Mouse (Mus musculus) hindbrain, postnatal 0 days (tissue): ENCODE measurements at regions not wholly inside any gene's neighbourhood (a gene's known extent, or its start where the extent isn't known, plus 50 kb on each side); places are given as distances from the start of the nearest gene placed in this dataset.
A peak's percentile ranks its signal among the peaks of the same experiment; 100 is the strongest.

ENCODE experiments used
- ATAC-seq: fragments of 200-750 bp; cut with Nextera tagmentation; 2 replicates; pipeline ENCODE4 v1.8.0; 2017; ENCODE audit warnings: mild to moderate bottlenecking, moderate TSS enrichment, moderate library complexity
- DNase-seq: peaks from one replicate; pipeline ENCODE4 v3.0.0-alpha.2; 2015; ENCODE audit warnings: low spot score
- H3K27ac ChIP-seq: fragments of 300-500 bp; sonication (generic); 2 replicates; pipeline ENCODE4 v1.5.1; 2014; ENCODE audit warnings: mild to moderate bottlenecking
- H3K27me3 ChIP-seq: fragments of 300-500 bp; sonication (generic); 2 replicates; pipeline ENCODE4 v1.6.1; 2014; ENCODE audit warnings: low read length, mixed read lengths; ENCODE audit not compliant: insufficient read depth
- H3K36me3 ChIP-seq: fragments of 300-500 bp; sonication (generic); 2 replicates; pipeline ENCODE4 v1.6.1; 2014; ENCODE audit warnings: low read length, mixed read lengths; ENCODE audit not compliant: insufficient read depth
- H3K4me1 ChIP-seq: fragments of 300-500 bp; sonication (generic); 2 replicates; pipeline ENCODE4 v1.6.1; 2014; ENCODE audit warnings: antibody characterized with exemption, low read length, mixed read lengths; ENCODE audit not compliant: insufficient read depth
- H3K4me2 ChIP-seq: fragments of 300-500 bp; sonication (generic); 2 replicates; pipeline ENCODE4 v1.6.1; 2014; ENCODE audit warnings: low read depth, mild to moderate bottlenecking, low read length, moderate library complexity, mixed read lengths
- H3K4me3 ChIP-seq: fragments of 300-500 bp; sonication (generic); 2 replicates; pipeline ENCODE4 v1.5.1; 2014; ENCODE audit warnings: low read length
- H3K9ac ChIP-seq: fragments of 300-500 bp; sonication (generic); replicated peaks from 2 replicates; pipeline ENCODE4 v1.6.1; 2014; ENCODE audit warnings: mild to moderate bottlenecking, low read length, moderate library complexity, mixed read lengths
- H3K9me3 ChIP-seq: fragments of 300-500 bp; sonication (generic); 2 replicates; pipeline ENCODE4 v1.6.1; 2016; ENCODE audit warnings: low read length, mixed read lengths
- CTCF ChIP-seq: IDR thresholded peaks from 2 replicates; pipeline ENCODE4 v1.5.1; 2016; ENCODE audit warnings: antibody characterized with exemption, control low read depth, low read depth
- WGBS: fragments of 180-500 bp; shearing (Covaris S2); extraction: QIAGEN DNeasy Blood & Tissue Kit; methylation state at CpG from one replicate; pipeline ENCODE4 v1.1.7; 2014; 5-methylcytosine and 5-hydroxymethylcytosine counted together

- WGBS = 78% methylated on average over 9 of the region's 9 CpGs
Observed at GRCm38 (mm10) chr13:111992075-111992847, 183.5 kb upstream of the Map3k1 start.

GRCm38 (mm10) chr13:111994862-111995490 lies 186.2 kb upstream of the Map3k1 start:
- ATAC-seq (no peak), DNase-seq (no peak)
- H3K4me3 ChIP-seq = no peak overlapping the region
- H3K27me3 ChIP-seq = no peaks in the 10 kb centered on the region
- WGBS = 85% methylated on average over 5 of the region's 5 CpGs
- no peak overlapping the region for H3K9ac ChIP-seq
- peaks cover 13% of the 10 kb centered on the region for H3K4me1 ChIP-seq
- H3K4me2 ChIP-seq = no peak overlapping the region
- H3K27ac ChIP-seq = no peak overlapping the region
- H3K9me3 ChIP-seq = no peaks in the 10 kb centered on the region
- TF ChIP-seq CTCF = no peak
- no peaks in the 10 kb centered on the region for H3K36me3 ChIP-seq

More at GRCm38 (mm10) chr13:111992075-111992847, 183.5 kb upstream of the Map3k1 start:
- ATAC-seq (no peak), DNase-seq (no peak)
- Histone ChIP-seq H3K9ac (no peak overlapping the region), H3K4me2 (no peak overlapping the region), H3K4me3 (no peak overlapping the region), H3K27me3 (no peaks in the 10 kb centered on the region), H3K27ac (no peak overlapping the region), H3K9me3 (no peaks in the 10 kb centered on the region), H3K36me3 (no peaks in the 10 kb centered on the region), H3K4me1 (peaks cover 8% of the 10 kb centered on the region; the same call in 1 of the 2 replicates)
- TF ChIP-seq CTCF = no peak

DNA sequence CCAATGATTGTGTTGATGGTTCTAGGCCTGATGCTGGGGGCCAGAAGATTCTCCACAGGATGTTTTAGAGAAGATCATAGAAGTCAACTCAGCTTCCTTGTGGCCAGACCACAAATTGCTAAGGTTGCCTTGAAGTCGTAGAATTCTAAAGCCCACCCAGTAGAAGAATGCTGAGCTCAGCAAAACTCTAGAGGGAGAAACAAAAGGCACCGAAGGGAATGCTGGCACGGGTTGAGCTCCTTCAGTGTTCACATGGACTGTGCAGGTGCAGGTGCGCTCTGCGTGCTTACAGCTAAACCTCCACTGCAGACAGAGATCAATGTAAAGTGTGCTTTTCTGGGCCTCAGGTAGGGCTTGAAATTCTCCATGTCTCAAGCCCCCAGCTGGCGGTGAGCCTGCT lies 186.9 kb upstream of the Map3k1 start:
- H3K9me3 ChIP-seq = no peaks in the 10 kb centered on the region
- H3K9ac ChIP-seq = no peak overlapping the region
- ATAC-seq (no peak), DNase-seq (no peak)
- H3K4me2 ChIP-seq = no peak overlapping the region
- H3K27me3 ChIP-seq = no peaks in the 10 kb centered on the region
- TF ChIP-seq CTCF = no peak
- no peak overlapping the region for H3K4me3 ChIP-seq
- 67% methylated on average over 6 of the region's 6 CpGs for WGBS
- no peak overlapping the region for H3K27ac ChIP-seq
- H3K4me1 ChIP-seq = peaks cover 13% of the 10 kb centered on the region
- H3K36me3 ChIP-seq = no peaks in the 10 kb centered on the region

DNA sequence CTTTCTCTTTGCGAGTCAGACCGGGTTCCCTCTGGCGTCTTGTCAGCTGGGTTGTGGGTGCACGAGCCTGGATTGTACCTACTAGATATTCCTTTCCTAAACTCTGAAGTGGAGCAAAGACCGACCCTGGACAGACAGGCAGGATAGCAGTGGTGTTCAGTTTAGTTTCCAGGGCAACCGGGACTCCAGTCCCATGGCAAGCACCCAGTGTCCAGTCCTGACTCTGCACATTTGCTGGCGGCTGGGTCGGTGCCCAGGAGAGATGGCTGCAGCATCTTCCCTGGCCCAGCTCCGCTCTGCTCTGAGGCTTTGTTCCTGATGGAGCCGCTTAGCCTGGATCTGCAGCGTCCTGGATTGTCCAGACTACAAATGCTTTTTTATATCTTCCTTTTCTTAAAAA lies 188.1 kb upstream of the Map3k1 start:
- DNase-seq (peak; percentile 85), ATAC-seq (peak; percentile 83)
- Histone ChIP-seq H3K9me3 (no peaks in the 10 kb centered on the region), H3K4me2 (no peak overlapping the region), H3K4me1 (peaks cover 22% of the 10 kb centered on the region), H3K36me3 (no peaks in the 10 kb centered on the region), H3K27me3 (no peaks in the 10 kb centered on the region), H3K27ac (peak overlapping the region; percentile 22; the same call in 1 of the 2 replicates), H3K4me3 (no peak overlapping the region), H3K9ac (no peak overlapping the region)
- WGBS = 26% methylated on average over 11 of the region's 11 CpGs
- no peak for TF ChIP-seq CTCF

- TF ChIP-seq CTCF = no peak
- H3K36me3 ChIP-seq = no peaks in the 10 kb centered on the region
- peak overlapping the region; percentile 22; the same call in 1 of the 2 replicates for H3K27ac ChIP-seq
- peak; percentile 70 for ATAC-seq
- no peak overlapping the region for H3K4me3 ChIP-seq
- 56% methylated on average over 11 of the region's 11 CpGs for WGBS
- peak; percentile 68 for DNase-seq
- H3K4me1 ChIP-seq = peaks cover 25% of the 10 kb centered on the region
- H3K9ac ChIP-seq = no peak overlapping the region
- no peaks in the 10 kb centered on the region for H3K9me3 ChIP-seq
- H3K4me2 ChIP-seq = no peak overlapping the region
- H3K27me3 ChIP-seq = no peaks in the 10 kb centered on the region
Observed at GRCm38 (mm10) chr13:111997980-111998945, 189.5 kb upstream of the Map3k1 start.

GRCm38 (mm10) chr13:111999647-112000292 lies 191.0 kb upstream of the Map3k1 start:
- H3K27me3 ChIP-seq = no peaks in the 10 kb centered on the region
- no peak overlapping the region for H3K27ac ChIP-seq
- DNase-seq (no peak), ATAC-seq (no peak)
- no peak overlapping the region for H3K9ac ChIP-seq
- H3K9me3 ChIP-seq = no peaks in the 10 kb centered on the region
- H3K4me3 ChIP-seq = no peak overlapping the region
- TF ChIP-seq CTCF = no peak
- H3K36me3 ChIP-seq = no peaks in the 10 kb centered on the region
- H3K4me2 ChIP-seq = no peak overlapping the region
- H3K4me1 ChIP-seq = peaks cover 25% of the 10 kb centered on the region
- WGBS = 92% methylated on average over 6 of the region's 6 CpGs
